Mouse (Mus musculus) hindbrain, embryonic 14.5 days (tissue): ENCODE data around the gene Fas. TPM values are rescaled to one million over a fixed set of nuclear protein-coding genes. Genes with fewer than 3 reads are reported as not detected.

Experiments used
- polyA plus RNA-seq: library from polyadenylated mRNA; unstranded; fragments of >200 nt; fragmentation: Nextera tagmentation; extraction: Ambion mirVana; gene quantifications from 2 replicates; pipeline ENCODE4 v1.2.1, GENCODE M21; 2014

Gene Fas
- polyA plus RNA-seq, 1 experiment from 2014 or later = 1.5 TPM

Other genes starting within 250 kb of the Fas start
- gene Lipn, start 223.3 kb upstream of the Fas start, polyA plus RNA-seq = not detected in 2 replicates
- gene Lipm, start 189.7 kb upstream of the Fas start, polyA plus RNA-seq = not detected in 2 replicates
- not detected in 2 replicates for gene Ankrd22, start 124.6 kb upstream of the Fas start, polyA plus RNA-seq
- 18.6 and 26.9 TPM in 2 replicates for gene Stambpl1, start 98.4 kb upstream of the Fas start, polyA plus RNA-seq
- gene Acta2, start 35.1 kb upstream of the Fas start, polyA plus RNA-seq = 19.5 and 22.2 TPM in 2 replicates
- 0.27 and 0.55 TPM in 2 replicates for gene Ch25h, start 184.5 kb downstream of the Fas start, polyA plus RNA-seq
- gene Lipa, start 236.8 kb downstream of the Fas start, polyA plus RNA-seq = 28.6 and 30.3 TPM in 2 replicates